Mouse (Mus musculus) cerebellum, adult 8-10 months (tissue): ENCODE results near the gene Mybbp1a.

Experiments
- DNase-seq: peaks from one replicate; pipeline ENCODE4 v3.0.0; 2022

Gene Mybbp1a

DNA sequence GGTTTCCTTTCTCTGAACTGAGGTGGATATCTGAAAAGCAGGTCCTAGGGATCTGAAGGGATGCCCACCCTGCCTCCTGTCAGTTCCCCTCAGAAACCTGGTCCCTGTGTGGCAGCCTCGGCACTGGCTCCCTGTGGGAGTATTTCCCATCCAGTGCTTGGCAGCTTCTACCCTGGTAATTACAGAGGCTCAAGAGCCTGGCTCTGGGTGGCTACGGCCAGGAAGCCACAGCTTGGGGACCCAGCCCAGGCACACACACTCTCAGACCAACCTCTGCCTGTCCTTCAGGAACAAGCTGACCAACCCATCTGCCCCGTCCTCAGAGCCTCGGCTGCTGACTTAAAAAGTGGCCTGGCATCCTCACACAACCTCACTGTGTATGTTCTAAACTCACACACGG lies 40.2 kb downstream of the Mybbp1a start:
- no peak for DNase-seq

DNA sequence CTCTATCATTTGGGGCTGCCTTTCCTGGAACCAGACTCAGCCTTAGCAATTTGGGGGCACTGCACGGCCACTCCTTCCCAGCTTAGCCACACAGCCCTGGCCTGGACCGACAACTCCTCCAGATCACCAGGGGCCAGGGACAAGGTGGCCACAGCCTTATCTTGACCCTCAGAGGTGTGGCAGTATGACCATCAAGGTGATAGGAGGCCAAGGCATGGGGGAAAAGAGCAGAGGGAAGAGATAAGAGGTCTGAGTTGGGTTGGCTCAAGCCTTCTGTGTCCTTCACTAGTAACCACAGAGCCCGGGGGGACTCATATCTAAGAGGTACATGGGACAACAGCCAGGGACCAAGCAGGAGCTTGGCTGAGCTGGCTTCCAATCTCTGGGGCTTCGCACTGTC lies 40.8 kb downstream of the Mybbp1a start:
- DNase-seq, result no peak

DNA sequence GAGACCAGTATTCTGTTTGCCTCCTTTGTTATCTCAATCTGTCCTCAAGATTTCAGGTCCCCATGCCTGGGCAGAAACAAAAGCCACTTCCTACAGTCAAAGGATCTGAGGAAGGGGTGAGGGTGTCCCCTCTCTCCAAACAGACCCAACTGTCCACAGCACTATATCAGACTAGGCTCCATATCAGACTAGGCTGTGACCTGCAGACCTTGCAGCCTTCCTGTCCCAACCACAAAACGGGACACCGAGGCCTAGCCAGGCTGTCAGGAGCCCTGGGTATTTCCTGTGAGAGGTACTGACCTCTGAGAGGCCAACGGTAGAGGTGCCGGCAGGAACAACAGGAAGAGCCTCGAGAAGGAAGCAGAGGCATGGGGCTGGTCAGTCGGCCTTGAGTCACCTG lies 43.4 kb downstream of the Mybbp1a start:
- DNase-seq, result no peak

DNA sequence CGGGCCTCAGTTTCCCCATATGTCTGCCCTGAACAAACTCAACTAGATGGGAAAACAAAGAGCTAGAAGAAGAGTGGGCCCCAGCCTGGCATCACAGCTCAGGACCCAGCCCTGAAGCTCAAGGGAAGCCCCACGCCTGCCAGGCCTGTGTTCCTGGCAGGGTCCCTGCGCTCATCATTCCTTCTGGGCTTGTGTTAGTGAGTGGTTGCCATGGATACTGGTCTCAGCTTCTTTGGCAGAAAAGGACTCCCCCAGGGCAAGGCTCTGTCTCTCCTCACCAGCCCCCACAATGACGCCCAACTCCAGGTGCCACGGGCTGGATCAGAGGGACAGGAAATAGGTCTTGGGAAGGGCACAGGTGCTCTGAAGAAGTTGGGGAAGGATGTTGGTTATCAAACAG lies 44.0 kb downstream of the Mybbp1a start:
- no peak for DNase-seq

DNA sequence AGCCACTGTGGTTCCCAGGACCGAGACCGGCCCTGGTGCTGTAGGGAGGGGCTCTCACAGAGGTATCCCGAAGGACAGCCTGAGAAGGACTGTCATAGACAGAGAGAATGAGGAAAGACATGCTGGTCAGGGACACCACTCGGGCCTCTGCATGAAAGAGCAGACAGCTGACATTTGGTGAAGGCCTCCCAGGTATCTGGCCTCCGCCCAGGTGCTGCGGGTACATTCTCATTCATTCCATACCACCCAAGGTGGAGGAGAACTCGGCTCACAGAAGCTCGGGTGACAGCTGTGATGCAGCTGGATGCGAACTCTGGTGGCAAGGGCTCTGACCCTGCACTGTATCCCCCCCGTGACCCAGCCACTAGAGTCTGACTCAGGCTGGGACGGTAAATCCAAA lies 44.8 kb downstream of the Mybbp1a start:
- no peak for DNase-seq

DNA sequence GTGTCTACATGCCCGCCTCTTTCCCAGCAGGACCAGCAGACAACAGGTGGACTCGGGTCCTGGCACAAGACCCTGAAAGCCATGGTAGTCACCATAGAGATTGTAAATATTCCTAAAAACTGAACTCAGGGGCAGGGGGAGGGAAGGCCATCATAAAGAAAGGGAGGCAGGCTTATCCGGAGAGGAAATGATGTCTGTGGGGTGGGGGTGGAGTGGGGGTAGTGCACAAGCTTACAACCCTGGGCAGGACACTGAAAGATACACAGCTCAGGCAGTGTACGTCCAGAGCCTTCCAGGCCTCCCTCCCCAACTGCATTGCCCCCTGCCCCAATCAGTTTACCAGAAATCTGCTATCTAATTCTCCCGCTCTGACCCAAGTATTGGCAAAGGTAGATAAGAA lies 46.0 kb downstream of the Mybbp1a start:
- no peak for DNase-seq

DNA sequence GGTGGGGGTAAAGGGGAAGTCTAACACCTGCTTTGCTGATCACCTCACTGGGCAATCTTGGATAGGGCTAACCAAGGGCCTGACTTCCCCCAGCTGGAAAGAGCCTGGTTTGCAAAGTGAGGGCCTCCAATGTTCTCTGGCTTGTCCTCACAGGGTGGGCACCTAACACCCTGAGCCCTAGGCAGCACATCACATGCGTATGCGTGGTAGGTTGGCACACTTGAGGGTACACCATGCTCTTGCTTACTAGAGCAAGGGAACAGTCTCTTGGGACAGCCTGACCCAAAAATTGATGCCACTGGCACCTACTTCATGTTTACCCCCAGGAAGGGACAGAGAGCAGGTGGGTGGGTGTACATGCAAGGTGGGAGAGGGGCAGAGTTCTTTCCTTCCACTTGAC lies 46.6 kb downstream of the Mybbp1a start:
- no peak for DNase-seq

DNA sequence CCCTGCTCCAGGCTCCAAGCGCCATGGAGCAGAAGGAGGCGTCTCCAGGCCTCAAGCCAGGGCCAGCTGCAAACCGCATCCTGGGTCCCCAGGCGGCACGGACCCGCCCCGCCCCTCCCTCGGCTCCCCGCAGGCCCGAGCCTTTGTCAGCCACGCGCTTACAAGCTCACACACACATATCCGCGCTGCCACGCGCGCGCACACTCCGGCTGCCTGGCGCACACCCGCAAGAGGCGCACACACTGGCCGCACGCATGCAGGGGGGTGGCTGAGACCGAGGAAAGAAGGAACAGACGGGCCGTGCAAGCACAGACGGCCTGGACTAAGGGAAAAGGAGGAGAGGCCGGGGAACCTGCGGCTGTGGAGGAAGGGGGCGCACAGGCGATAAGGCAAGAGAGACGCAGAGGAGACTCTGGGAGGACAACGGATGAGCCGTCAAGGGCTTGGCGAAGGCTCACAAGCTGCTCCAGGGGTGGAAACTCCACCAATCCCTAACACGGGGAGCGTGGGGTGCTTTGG lies 47.7 kb downstream of the Mybbp1a start:
- peak; percentile 18 for DNase-seq

DNA sequence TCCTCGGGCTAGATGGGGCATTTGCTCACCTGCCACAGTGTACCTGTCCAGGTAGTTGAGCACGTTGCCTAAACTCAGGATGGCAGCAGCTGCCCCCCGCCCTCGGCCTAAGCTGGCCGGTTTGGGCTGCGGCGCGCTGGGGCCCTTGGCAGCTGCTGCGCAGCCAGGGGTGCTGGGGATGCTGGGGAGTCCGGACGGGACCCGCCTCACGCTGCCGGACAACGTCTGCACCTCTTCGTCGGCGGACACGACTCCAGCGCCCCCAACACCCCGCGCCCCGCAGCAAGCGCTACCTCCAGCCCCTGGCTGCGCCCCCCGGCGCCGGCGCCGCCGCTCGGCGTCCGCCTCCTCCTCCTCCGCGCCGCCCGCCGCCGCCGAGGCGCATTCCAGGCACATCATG lies 48.2 kb downstream of the Mybbp1a start:
- no peak for DNase-seq

DNA sequence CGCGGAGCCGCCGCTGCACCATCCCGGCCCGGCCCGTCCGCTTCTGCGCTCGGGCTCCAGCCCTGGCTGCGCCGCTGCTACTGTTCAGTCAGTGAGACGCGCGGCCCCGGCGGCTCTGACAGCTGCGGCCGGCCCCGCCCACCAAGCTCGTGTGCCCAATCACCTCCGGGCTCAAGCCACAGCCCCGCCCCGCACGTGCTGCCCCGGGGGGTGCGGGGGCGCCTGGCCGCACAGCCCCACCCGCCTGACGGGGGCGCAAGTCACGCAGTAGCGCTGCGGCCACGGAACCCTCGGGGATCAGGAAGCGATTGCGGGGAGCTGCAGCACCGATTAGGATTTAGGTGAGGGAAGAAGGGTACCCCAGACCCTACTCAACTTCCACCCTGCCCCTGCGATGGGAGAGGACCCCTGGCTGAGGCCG lies 48.7 kb downstream of the Mybbp1a start, which contains the start of gene Spns2:
Gene Spns2, minus strand, starts transcription at position 24 of the 421 bp plus-strand sequence.
- peak; percentile 53 for DNase-seq

DNA sequence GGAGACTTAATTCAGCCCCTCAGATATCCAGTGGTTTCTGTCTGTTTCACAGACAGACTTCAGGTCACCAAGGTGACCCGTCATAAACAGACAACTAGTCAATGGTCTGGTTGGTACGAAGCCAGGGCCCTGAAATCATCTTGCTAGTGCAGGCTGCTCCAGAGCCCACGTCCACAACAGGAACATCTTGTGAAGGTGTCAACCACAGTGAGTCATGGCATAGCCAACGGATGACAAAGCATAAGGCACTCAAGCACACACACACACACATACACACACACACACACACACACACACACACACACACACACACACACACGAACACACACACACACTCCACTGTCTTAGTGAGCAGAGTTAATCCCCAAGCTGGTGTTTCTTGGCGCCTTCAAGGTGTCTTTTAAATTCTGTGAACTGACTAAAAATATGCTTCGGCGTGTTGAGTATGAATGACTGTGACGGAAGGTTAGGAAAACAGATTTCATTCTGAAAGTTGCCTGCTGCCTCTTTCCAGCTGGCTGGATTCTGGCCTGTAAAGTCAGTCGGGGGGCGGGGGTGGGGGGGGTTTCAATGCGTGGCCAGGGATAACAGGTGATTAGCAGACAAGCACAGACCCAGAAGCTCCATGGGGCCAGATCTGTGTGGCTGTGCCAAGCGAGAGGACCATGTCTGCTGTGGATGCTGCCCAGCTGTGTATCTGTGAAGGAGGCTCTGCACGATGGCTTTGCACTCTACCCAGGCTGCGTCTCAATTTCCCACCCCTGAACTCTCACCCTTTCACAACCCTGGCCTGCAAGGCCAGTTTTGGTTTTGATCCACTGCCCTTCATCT lies 50.2 kb downstream of the Mybbp1a start:
- no peak for DNase-seq

DNA sequence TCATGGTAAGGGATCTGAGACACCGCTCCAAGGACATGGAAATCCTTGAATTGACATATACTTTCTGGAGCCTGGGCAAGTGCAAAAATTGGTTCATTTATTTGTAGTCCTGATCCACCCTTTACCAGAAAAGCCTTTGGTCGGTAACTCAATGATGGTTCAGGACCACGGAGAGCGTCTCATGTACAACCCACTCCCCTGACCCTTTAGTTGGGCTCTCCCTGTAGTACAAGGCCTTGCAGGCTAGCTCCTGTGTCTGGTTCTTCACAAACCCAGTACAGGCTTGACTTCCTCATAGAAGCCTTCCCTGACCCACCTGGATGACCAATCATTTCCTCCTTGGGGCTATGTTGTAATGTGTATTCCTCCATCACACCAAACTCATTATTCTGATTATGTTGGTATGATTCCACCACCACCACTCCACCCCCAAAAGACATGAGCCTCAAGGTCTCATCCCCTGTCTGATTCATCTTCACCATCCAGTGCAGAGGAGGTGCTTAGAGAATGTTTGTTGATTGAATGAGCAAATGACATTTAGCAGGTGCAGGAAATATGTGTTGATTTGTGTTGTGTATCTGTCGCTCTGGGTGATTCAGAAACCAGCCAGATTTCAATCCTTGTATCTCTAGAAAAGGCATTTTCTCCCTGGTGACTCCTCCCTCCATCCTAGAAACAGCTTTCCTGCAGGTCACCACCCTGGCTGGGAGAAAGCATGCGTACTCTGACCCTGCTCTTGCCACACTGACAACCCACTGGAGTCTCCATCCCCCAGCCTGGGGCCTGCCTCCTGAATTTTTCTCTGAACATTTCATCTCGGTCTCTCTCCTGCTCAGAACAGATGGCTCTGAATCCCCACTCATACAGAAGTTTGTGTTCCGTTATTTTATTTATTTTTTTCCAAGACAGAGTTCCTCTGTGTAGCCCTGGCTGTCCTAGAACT lies 53.2 kb downstream of the Mybbp1a start:
- no peak for DNase-seq

DNA sequence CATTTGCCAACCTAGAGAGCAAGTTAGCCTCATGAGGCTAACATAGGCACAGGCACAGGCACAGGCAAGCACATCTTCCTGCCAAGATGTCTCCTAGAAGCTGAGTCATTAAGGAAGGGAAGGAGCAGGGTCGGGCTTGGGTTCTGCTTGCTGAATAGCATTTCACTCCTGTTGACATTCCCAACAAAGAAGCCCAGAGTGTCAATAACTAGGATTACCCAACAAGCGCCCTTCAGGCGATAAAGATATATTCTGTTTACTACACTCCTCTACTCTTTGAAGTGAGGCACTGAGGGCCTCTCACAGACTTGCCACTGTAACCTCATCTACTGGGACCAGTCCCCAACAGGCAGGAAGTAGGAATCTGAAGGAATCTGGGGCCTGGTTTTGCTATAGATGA lies 54.9 kb downstream of the Mybbp1a start:
- no peak for DNase-seq

DNA sequence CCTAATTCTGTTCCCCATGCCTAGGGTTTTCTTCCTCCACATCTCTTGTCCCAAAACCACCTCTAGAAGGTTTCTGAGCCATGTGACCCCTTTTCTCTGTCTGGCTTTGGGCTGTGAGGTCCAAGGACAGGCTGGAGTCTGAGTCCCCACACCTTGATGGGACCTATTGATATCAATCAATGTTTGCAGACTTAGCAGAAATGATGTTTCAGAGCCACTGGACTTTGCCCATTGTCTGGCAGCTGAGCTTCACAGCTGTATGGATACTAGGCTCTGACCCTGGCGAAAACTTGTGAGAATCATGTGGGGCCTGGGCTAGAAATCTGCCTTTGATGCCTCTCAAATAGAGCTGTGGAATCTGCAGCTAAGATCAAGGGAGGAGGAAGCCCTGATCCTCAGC lies 55.6 kb downstream of the Mybbp1a start:
- DNase-seq, result no peak

DNA sequence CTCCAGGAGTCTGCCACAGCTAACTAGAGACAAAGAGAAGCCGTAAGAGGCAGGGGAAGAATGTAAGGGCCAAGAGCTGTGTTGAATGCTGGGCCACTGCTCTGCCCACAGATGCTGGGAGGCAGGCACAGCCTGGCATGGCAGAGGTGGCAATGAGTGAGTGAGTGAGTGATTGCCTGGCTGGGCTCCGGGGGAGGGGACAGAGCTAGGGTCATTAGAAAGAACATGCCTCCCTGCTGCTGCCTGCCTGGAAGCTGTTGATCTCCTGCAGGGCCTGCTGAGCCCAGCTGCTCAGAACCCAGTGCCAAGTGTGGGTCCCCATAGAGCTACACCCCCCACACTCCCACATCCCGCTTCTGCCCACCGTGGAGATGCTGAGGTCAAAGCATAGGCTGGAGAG lies 56.2 kb downstream of the Mybbp1a start:
- DNase-seq, result no peak

DNA sequence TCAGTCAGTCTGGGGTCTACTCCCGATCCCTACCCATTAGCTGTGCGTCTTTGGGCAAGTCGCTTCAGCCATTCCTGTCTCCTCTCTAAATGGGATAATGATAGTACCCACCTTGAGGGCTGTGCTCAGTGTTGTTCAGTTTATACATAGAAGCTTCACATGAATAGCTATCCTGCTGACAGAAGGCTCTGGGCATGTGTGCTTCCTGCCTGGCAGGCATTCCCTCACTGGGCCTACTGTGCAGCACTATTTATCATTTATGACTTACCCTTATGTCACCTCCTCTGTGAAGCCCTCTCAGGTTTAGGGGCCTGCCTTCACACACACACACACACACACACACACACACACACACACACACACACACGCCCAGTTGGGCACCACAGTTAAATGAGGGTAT lies 59.0 kb downstream of the Mybbp1a start:
- no peak for DNase-seq
